Mouse (Mus musculus) liver, embryonic 14.5 days (tissue): ENCODE measurements around the gene Nkg7.
"Not testable (repeated sequence)": the region's sequence is repeated elsewhere in the genome, so short reads cannot be mapped to it uniquely, and the experiment has no call there.

Experiments
- CTCF ChIP-seq: IDR thresholded peaks from 2 replicates; pipeline ENCODE4 v1.5.1; 2016; ENCODE audit warnings: antibody characterized with exemption, low read depth, control low read depth
- EP300 ChIP-seq: IDR thresholded peaks from 2 replicates; pipeline ENCODE4 v1.6.1; 2016; ENCODE audit warnings: antibody characterized with exemption, low read depth

DNA sequence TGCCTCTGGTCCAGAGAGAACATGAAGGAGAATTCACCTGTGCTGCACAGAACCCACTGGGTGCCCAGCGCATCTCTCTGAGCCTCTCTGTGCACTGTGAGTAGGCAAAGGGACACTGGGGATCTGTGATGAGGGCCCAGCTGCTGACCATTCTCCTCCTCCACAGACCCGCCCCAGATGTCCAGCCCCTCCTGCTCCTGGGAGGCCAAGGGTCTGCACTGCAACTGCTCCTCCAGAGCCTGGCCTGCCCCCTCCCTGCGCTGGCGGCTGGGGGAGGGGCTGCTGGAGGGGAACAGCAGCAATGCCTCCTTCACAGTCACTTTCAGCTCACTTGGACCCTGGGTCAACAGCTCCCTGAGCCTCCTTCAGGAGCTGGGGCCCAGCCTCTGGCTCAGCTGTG is 25.1 kb upstream of the Nkg7 start:
- not testable (repeated sequence) for TF ChIP-seq CTCF, EP300
